In the genomic region with DNA sequence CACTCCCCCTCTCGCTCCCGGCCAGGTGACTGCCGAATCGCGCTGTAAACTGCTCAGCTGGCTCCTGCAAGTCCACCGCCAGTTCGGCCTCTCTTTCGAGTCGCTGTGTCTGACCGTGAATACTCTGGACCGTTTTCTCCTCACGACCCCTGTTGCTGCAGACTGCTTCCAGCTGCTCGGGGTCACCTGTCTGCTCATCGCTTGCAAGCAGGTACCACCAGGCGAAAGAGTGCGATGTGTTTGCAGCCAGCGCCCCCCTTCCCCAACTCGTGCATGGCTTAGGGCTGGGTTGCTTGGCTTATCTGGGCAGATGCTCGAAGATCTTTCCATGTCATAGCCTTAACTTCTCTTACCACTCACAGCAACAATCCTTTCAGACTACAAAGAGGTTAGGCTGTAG, we compare ENCODE assay signal across 8 mouse cellular contexts. TPM values are rescaled to one million over a fixed set of nuclear protein-coding genes. Genes with fewer than 3 reads are reported as not detected.
DNase-seq lines count a peak whose midpoint lies in the region; ATAC-seq and TF ChIP-seq lines count a peak whose summit lies in the region.

No protein-coding gene starts in this region.

- TF ChIP-seq CTCF in liver, embryonic 14.5 days (IDR thresholded peaks at IDR 0.05; ENCODE audit: low read depth): no peak
- no peak for TF ChIP-seq CTCF in stomach, postnatal 0 days (IDR thresholded peaks at IDR 0.05; ENCODE audit: low read depth)

- H3K27me3 ChIP-seq in forebrain, embryonic 14.5 days (replicated peaks; ENCODE audit: control insufficient read depth, insufficient read depth, low read length): peaks cover 74% of the 10 kb centered on the region
- peaks cover 83% of the 10 kb centered on the region for H3K27me3 ChIP-seq in liver, embryonic 14.5 days (ENCODE audit: control insufficient read depth, insufficient read depth, low read length)
- peaks cover 12% of the 10 kb centered on the region; the same call in 1 of the 2 replicates for H3K27me3 ChIP-seq in stomach, postnatal 0 days (ENCODE audit: control insufficient read depth, insufficient read depth, low read length)

- no peak for ATAC-seq in forebrain, embryonic 14.5 days
- no peak for ATAC-seq in liver, embryonic 14.5 days (ENCODE audit: insufficient read depth)
- no peak for ATAC-seq in stomach, postnatal 0 days (ENCODE audit: low FRiP score, low TSS enrichment)

- DNase-seq in embryo, embryonic 9.5 days (ENCODE audit: extremely low spot score): peak; percentile 38
- no peak for DNase-seq in embryo, embryonic 10 days (ENCODE audit: low spot score)
- DNase-seq in CD4-positive helper T cell, adult 2 months (ENCODE audit: low read depth, low spot score): peak; percentile 24
- DNase-seq in forebrain, embryonic 14.5 days (ENCODE audit: low spot score): no peak
- DNase-seq in liver, embryonic 14.5 days (ENCODE audit: low read depth in 3 of 3, low spot score in 3 of 3): no peak
- peak; percentile 42 for DNase-seq in stomach, postnatal 0 days (ENCODE audit: low spot score)
- no peak for DNase-seq in layer of hippocampus, postnatal 36 days
- DNase-seq in ovary, adult 18-20 months (ENCODE audit: low spot score): no peak

- H3K9ac ChIP-seq in forebrain, embryonic 14.5 days (ENCODE audit: low read length): no peak overlapping the region
- no peak overlapping the region for H3K9ac ChIP-seq in liver, embryonic 14.5 days (replicated peaks)
- H3K9ac ChIP-seq in stomach, postnatal 0 days (ENCODE audit: low read length): no peak overlapping the region; the same call in 1 of the 2 replicates

- no peak overlapping the region for H3K27ac ChIP-seq in forebrain, embryonic 14.5 days (ENCODE audit: low read depth, low read length)
- no peak overlapping the region for H3K27ac ChIP-seq in liver, embryonic 14.5 days
- H3K27ac ChIP-seq in stomach, postnatal 0 days (replicated peaks): no peak overlapping the region

- no peak for TF ChIP-seq EP300 in liver, embryonic 14.5 days (IDR thresholded peaks at IDR 0.05; ENCODE audit: low read depth)
- no peak for TF ChIP-seq EP300 in stomach, postnatal 0 days (optimal IDR thresholded peaks at IDR 0.05)

- no peaks in the 10 kb centered on the region for H3K36me3 ChIP-seq in forebrain, embryonic 14.5 days (ENCODE audit: control insufficient read depth, insufficient read depth, low read length)
- H3K36me3 ChIP-seq in liver, embryonic 14.5 days (replicated peaks; ENCODE audit: control insufficient read depth, insufficient read depth, low read depth): no peaks in the 10 kb centered on the region
- no peaks in the 10 kb centered on the region for H3K36me3 ChIP-seq in stomach, postnatal 0 days (ENCODE audit: control insufficient read depth, insufficient read depth, low read length)

- H3K4me3 ChIP-seq in forebrain, embryonic 14.5 days (ENCODE audit: low read depth, low read length): peak overlapping the region; percentile 49
- H3K4me3 ChIP-seq in liver, embryonic 14.5 days (ENCODE audit: insufficient read depth in 1 of 2, low read depth in 2 of 2, low read length in 2 of 2): no peak overlapping the region
- peak overlapping the region; percentile 54 for H3K4me3 ChIP-seq in stomach, postnatal 0 days (ENCODE audit: low read depth, low read length)

- under 1% methylated on average over 19 of the region's 19 CpGs for WGBS in forebrain, embryonic 14.5 days
- WGBS in liver, embryonic 14.5 days (ENCODE audit: insufficient replicate concordance): 2% methylated on average over 19 of the region's 19 CpGs
- 2% methylated on average over 19 of the region's 19 CpGs for WGBS in stomach, postnatal 0 days

- peaks cover 27% of the 10 kb centered on the region for H3K4me1 ChIP-seq in forebrain, embryonic 14.5 days (ENCODE audit: control insufficient read depth, insufficient read depth, low read length)
- no peaks in the 10 kb centered on the region for H3K4me1 ChIP-seq in liver, embryonic 14.5 days (replicated peaks; ENCODE audit: control insufficient read depth in 2 of 2, insufficient read depth in 2 of 2, low read length in 1 of 2)
- H3K4me1 ChIP-seq in stomach, postnatal 0 days (replicated peaks; ENCODE audit: control insufficient read depth, insufficient read depth): peaks cover 9% of the 10 kb centered on the region; the same call in 1 of the 2 replicates

- no peaks in the 10 kb centered on the region for H3K9me3 ChIP-seq in forebrain, embryonic 14.5 days (replicated peaks; ENCODE audit: control insufficient read depth, low read length)
- no peaks in the 10 kb centered on the region for H3K9me3 ChIP-seq in liver, embryonic 14.5 days (ENCODE audit: control insufficient read depth, low read length)
- no peaks in the 10 kb centered on the region for H3K9me3 ChIP-seq in stomach, postnatal 0 days (ENCODE audit: control insufficient read depth, low read length)

- peak overlapping the region; percentile 98 for H3K4me2 ChIP-seq in forebrain, embryonic 14.5 days (ENCODE audit: low read length)
- peak overlapping the region; percentile 56; the same call in 1 of the 2 replicates for H3K4me2 ChIP-seq in liver, embryonic 14.5 days (ENCODE audit: low read depth)
- peak overlapping the region; percentile 99 for H3K4me2 ChIP-seq in stomach, postnatal 0 days (replicated peaks; ENCODE audit: low read depth)

RNA-seq across cellular contexts. Expression of a gene that starts 1.3 kb away (rescaled TPM):
- 1.5 and 2.2 TPM in 2 replicates for polyA plus RNA-seq in forebrain, embryonic 14.5 days (2014; fragmentation: Nextera tagmentation; extraction: Ambion mirVana)
- polyA plus RNA-seq in liver, embryonic 14.5 days (2012; rRNA removed): 0.06 and 0.13 TPM in 2 replicates
- polyA plus RNA-seq in liver, embryonic 14.5 days (2014; fragmentation: Nextera tagmentation; extraction: Ambion mirVana): not detected in 2 replicates
- polyA plus RNA-seq in stomach, postnatal 0 days (2015; fragmentation: Nextera tagmentation; extraction: Ambion mirVana): 0.21 and 0.41 TPM in 2 replicates
- total RNA-seq in layer of hippocampus, postnatal 36 days (2021): 1 to 10 TPM; 4.3 to 5.0 TPM

RNA-seq across cellular contexts. Expression of a gene that starts 4.8 kb away (rescaled TPM):
- polyA plus RNA-seq in forebrain, embryonic 14.5 days (2014; fragmentation: Nextera tagmentation; extraction: Ambion mirVana): 0.73 and 0.94 TPM in 2 replicates
- polyA plus RNA-seq in liver, embryonic 14.5 days (2012; rRNA removed): not detected in 2 replicates
- polyA plus RNA-seq in liver, embryonic 14.5 days (2014; fragmentation: Nextera tagmentation; extraction: Ambion mirVana): not detected in 2 replicates
- 0.11 and 0.17 TPM in 2 replicates for polyA plus RNA-seq in stomach, postnatal 0 days (2015; fragmentation: Nextera tagmentation; extraction: Ambion mirVana)
- total RNA-seq in layer of hippocampus, postnatal 36 days (2021): under 1 TPM; 0.42 to 0.66 TPM

RNA-seq across cellular contexts. Expression of a gene that starts 46.0 kb away (rescaled TPM):
- 0.43 and 0.71 TPM in 2 replicates for polyA plus RNA-seq in forebrain, embryonic 14.5 days (2014; fragmentation: Nextera tagmentation; extraction: Ambion mirVana)
- 0.02 TPM in 1 of 2 replicates, not detected in the other for polyA plus RNA-seq in liver, embryonic 14.5 days (2012; rRNA removed)
- not detected in 2 replicates for polyA plus RNA-seq in liver, embryonic 14.5 days (2014; fragmentation: Nextera tagmentation; extraction: Ambion mirVana)
- polyA plus RNA-seq in stomach, postnatal 0 days (2015; fragmentation: Nextera tagmentation; extraction: Ambion mirVana): not detected in 2 replicates
- not detected for total RNA-seq in layer of hippocampus, postnatal 36 days (2021)

RNA-seq across cellular contexts. Expression of a gene that starts 57.3 kb away (rescaled TPM):
- polyA plus RNA-seq in forebrain, embryonic 14.5 days (2014; fragmentation: Nextera tagmentation; extraction: Ambion mirVana): 57.7 and 59.3 TPM in 2 replicates
- 2.2 and 3.1 TPM in 2 replicates for polyA plus RNA-seq in liver, embryonic 14.5 days (2012; rRNA removed)
- polyA plus RNA-seq in liver, embryonic 14.5 days (2014; fragmentation: Nextera tagmentation; extraction: Ambion mirVana): 6.4 and 6.8 TPM in 2 replicates
- polyA plus RNA-seq in stomach, postnatal 0 days (2015; fragmentation: Nextera tagmentation; extraction: Ambion mirVana): 96.8 and 104 TPM in 2 replicates
- 10 to 100 TPM; 10.1 to 10.9 TPM for total RNA-seq in layer of hippocampus, postnatal 36 days (2021)

Comparison
In these comparisons a context has a peak if more than half of its experiments do, and no peak if none do; other contexts are left out.
1. DNase-seq: peak in embryo, embryonic 9.5 days (single experiment), CD4-positive helper T cell, adult 2 months (single experiment) and stomach, postnatal 0 days (single experiment); none in embryo, embryonic 10 days (single experiment), forebrain, embryonic 14.5 days (single experiment), liver, embryonic 14.5 days (0 of 3), layer of hippocampus, postnatal 36 days (0 of 2) and ovary, adult 18-20 months (single experiment).
2. H3K4me3 ChIP-seq: peak in forebrain, embryonic 14.5 days (single experiment) and stomach, postnatal 0 days (single experiment); none in liver, embryonic 14.5 days (0 of 2).
3. Peak in every context shown above with its lines, with median percentiles within 50 percentile points of each other: H3K4me2 ChIP-seq.